Mouse (Mus musculus) neural tube, embryonic 14.5 days (tissue): ENCODE measurements around the gene Fbxl16. TPM values are rescaled to one million over a fixed set of nuclear protein-coding genes. Genes with fewer than 3 reads are reported as not detected.

Experiments used
- ATAC-seq: fragments of 200-750 bp; cut with Nextera tagmentation; 2 replicates; pipeline ENCODE4 v1.8.0; 2017; ENCODE audit warnings: low read depth, mild to moderate bottlenecking, moderate TSS enrichment, moderate library complexity
- H3K27ac ChIP-seq: fragments of 300-500 bp; sonication (generic); 2 replicates; pipeline ENCODE4 v1.5.1; 2014; ENCODE audit warnings: low read depth, mild to moderate bottlenecking, control low read depth, low read length, moderate library complexity, mixed read lengths
- H3K27me3 ChIP-seq: fragments of 300-500 bp; sonication (generic); 2 replicates; pipeline ENCODE4 v1.6.1; 2014; ENCODE audit warnings: low read length; ENCODE audit not compliant: control insufficient read depth, insufficient read depth
- H3K36me3 ChIP-seq: fragments of 300-500 bp; sonication (generic); 2 replicates; pipeline ENCODE4 v1.6.1; 2014; ENCODE audit warnings: low read length, mixed read lengths; ENCODE audit not compliant: control insufficient read depth, insufficient read depth
- H3K4me1 ChIP-seq: fragments of 300-500 bp; sonication (generic); 2 replicates; pipeline ENCODE4 v1.6.1; 2014; ENCODE audit warnings: low read length; ENCODE audit not compliant: control insufficient read depth, insufficient read depth
- H3K4me2 ChIP-seq: fragments of 300-500 bp; sonication (generic); 2 replicates; pipeline ENCODE4 v1.6.1; 2014; ENCODE audit warnings: mild to moderate bottlenecking, low read depth, low read length, control low read depth
- H3K4me3 ChIP-seq: fragments of 300-500 bp; sonication (generic); 2 replicates; pipeline ENCODE4 v1.5.1; 2014; ENCODE audit warnings: low read depth, low read length, control low read depth, mixed read lengths
- H3K9ac ChIP-seq: fragments of 300-500 bp; sonication (generic); replicated peaks from 2 replicates; pipeline ENCODE4 v1.6.1; 2014; ENCODE audit warnings: low read depth, mild to moderate bottlenecking, control low read depth, low read length, mixed read lengths
- H3K9me3 ChIP-seq: fragments of 300-500 bp; sonication (generic); 2 replicates; pipeline ENCODE4 v1.6.1; 2016; ENCODE audit warnings: low read length; ENCODE audit not compliant: control insufficient read depth
- WGBS: fragments of 180-500 bp; shearing (Covaris S2); extraction: QIAGEN DNeasy Blood & Tissue Kit; methylation state at CpG from one replicate; pipeline ENCODE4 v1.1.7; 2014; 5-methylcytosine and 5-hydroxymethylcytosine counted together
- polyA plus RNA-seq: library from polyadenylated mRNA; unstranded; fragments of >200 nt; fragmentation: Nextera tagmentation; extraction: Ambion mirVana; gene quantifications from 2 replicates; pipeline ENCODE4 v1.2.1, GENCODE M21; 2014

Gene Fbxl16
- polyA plus RNA-seq, 1 experiment from 2014 or later, result 39.4 TPM

DNA sequence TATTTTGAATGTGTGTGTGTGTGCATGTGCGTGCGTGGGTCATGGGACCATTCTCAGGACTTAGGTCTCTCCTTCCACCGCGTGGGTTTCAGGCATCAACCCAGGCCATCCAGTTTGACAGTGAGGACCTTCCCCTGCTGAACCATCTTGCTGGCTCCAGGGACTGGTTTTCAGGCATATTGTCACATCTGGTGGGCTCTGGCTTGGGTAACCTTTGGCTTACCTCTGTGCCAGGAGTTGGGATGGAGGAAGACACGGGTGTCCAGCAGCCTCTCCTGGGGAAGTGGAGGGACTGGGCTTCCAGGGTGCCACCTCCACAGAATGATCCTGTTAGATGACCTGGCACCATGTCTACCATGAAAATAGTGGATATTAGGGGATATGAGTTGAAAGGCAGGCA, 30.9 kb upstream of the Fbxl16 start:
- H3K9me3 ChIP-seq, result no peaks in the 10 kb centered on the region
- H3K36me3 ChIP-seq, result peaks cover 18% of the 10 kb centered on the region
- WGBS, result 95% methylated on average over 5 of the region's 5 CpGs
- H3K27me3 ChIP-seq, result no peaks in the 10 kb centered on the region
- no peak for ATAC-seq
- no peak overlapping the region for H3K27ac ChIP-seq
- H3K9ac ChIP-seq, result no peak overlapping the region
- peaks cover 5% of the 10 kb centered on the region; the same call in 1 of the 2 replicates for H3K4me1 ChIP-seq
- no peak overlapping the region for H3K4me3 ChIP-seq
- no peak overlapping the region for H3K4me2 ChIP-seq

DNA sequence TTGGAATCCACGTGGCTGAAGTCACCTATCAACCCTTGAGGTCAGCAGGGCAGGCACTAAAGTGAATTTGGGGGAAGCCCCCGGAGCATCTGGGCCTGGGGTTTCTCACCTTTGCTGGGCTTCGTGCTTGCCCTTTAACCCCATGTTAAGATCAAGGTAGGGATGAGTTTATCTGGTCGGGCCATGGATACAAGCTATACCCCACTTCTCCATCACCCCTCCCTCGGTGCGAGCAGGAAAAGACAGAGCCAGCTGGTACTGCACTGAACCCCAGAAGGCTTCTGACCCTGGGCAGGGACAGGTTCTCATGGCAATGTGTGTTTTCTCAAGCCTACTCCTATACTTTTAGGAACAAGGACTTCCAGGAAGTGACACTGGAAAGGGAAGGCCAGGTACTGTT, 27.5 kb upstream of the Fbxl16 start:
- Histone ChIP-seq H3K9me3 (no peaks in the 10 kb centered on the region), H3K27me3 (no peaks in the 10 kb centered on the region), H3K27ac (no peak overlapping the region), H3K9ac (no peak overlapping the region), H3K4me1 (peaks cover 14% of the 10 kb centered on the region), H3K4me3 (no peak overlapping the region), H3K4me2 (no peak overlapping the region), H3K36me3 (peaks cover 20% of the 10 kb centered on the region)
- no peak for ATAC-seq
- WGBS, result 86% methylated on average over 6 of the region's 6 CpGs

DNA sequence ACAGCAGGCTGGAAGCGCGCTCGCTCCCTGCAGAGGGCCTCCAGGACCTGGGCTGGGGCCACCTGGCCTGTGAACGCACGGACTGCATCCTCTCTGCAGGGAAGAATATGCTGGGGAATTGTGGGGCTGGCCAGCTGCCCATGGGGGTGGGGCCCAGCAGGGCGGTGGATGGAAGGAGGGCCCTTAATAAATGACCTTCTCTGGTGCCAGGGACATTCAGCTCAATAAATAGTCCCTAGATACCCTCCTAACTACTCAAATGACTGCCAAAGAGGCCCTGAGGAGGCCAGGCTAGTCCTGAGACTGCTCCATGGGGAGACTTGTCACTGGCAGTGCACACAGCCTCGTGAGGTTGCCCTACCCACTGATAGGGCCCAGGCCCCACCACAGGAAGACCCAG, 25.8 kb upstream of the Fbxl16 start:
- peaks cover 20% of the 10 kb centered on the region for H3K36me3 ChIP-seq
- H3K4me3 ChIP-seq, result no peak overlapping the region
- ATAC-seq, result no peak
- no peaks in the 10 kb centered on the region for H3K27me3 ChIP-seq
- H3K27ac ChIP-seq, result no peak overlapping the region
- H3K9ac ChIP-seq, result no peak overlapping the region
- H3K9me3 ChIP-seq, result no peaks in the 10 kb centered on the region
- WGBS, result 63% methylated on average over 7 of the region's 7 CpGs
- no peak overlapping the region for H3K4me2 ChIP-seq
- H3K4me1 ChIP-seq, result peaks cover 14% of the 10 kb centered on the region

DNA sequence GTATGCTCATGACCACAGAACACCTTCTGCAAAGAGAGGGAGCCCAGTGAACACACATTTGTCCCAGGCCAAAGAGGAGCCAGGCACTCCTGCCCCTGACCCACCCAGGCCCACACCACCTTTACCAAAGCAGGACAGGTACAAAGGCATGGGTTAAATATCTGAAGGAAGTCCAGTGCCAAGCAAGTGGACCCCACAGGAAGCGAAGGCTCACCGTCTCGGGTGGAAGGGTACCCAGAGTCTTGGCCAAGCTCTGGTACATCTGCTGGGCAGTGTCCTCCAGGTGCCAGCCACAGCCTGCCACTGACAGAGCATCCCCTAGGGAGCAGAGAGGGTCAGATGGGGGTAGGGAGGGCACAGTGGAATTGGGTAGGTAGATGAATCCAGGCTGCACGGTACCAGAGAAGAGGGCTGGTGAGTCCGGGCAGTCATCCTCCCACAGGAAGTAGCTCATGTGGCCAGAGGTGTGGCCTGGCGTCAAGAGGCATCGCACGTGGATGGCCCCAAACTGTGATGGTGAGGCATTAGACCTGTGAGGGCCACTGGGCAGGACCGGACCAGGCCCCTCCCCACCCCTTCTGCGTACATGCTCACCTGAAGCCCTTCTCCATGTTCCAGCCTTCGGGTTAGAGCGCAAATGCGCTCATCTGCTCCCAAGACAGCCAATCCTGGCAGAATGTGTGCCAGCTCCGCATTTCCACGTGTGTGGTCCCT, 24.9 kb upstream of the Fbxl16 start:
- Histone ChIP-seq H3K9me3 (no peaks in the 10 kb centered on the region), H3K36me3 (peaks cover 20% of the 10 kb centered on the region), H3K4me1 (peaks cover 14% of the 10 kb centered on the region), H3K9ac (peak overlapping the region; percentile 78), H3K4me3 (peak overlapping the region; percentile 77), H3K27me3 (no peaks in the 10 kb centered on the region), H3K27ac (no peak overlapping the region), H3K4me2 (peak overlapping the region; percentile 88)
- WGBS, result 83% methylated on average over 15 of the region's 15 CpGs
- no peak for ATAC-seq

DNA sequence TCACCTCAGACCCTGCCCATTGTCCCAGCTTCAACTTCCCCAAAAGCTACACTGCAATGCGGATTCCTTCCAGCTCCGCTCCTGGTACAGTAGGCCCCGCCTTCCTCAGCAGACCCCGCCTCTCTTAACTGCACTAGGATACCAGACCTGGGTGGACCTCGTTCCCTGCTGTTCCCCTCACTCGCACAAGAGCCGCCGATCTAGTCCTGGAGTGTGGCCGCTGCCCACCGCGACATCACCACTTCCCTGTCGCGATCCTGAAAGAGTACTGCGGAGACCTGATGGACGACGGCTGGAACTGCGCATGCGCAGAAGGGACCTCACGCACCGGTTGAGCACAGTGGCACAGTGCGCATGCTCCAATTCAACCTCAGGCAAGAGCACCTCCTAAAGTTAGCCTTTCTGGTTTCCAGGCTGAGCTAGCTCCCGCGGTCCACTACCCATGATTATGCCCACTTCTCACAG, 23.6 kb upstream of the Fbxl16 start, which contains the start of gene Haghl:
Haghl (minus strand) TSS at position 393 of the 465 bp plus-strand sequence.
- peak within 1 kb of the TSS; percentile 78 for H3K9ac ChIP-seq
- under 1% methylated on average over 23 of the region's 23 CpGs for WGBS
- peak within 1 kb of the TSS; percentile 77 for H3K4me3 ChIP-seq
- H3K9me3 ChIP-seq, result no peaks in the 10 kb centered on the region
- H3K27me3 ChIP-seq, result no peaks in the 10 kb centered on the region
- peak; percentile 81 for ATAC-seq
- peak within 1 kb of the TSS; percentile 88 for H3K4me2 ChIP-seq
- H3K27ac ChIP-seq, result peak within 1 kb of the TSS; percentile 85
- peaks cover 20% of the 10 kb centered on the region for H3K36me3 ChIP-seq
- peaks cover 14% of the 10 kb centered on the region for H3K4me1 ChIP-seq

DNA sequence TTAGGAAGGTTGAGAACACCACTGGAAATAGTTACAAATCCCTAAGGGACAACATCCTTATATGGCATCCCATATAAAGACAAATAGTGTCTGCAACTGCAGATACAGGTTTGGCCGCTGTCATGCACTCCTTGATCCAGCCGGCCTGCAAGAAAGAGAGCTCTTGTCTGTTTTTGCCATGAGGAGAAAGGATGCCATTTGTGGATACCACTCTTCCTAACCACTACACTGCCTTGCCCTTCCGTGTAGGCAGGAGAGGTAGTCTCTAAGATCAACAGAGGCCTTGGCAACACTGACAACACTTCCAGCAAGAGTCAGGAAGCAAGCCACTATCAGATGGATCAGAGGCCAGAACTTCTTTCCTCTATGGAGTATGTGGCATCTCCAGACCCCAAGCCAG, 22.6 kb upstream of the Fbxl16 start, which contains the start of gene Ccdc78:
Ccdc78 (plus strand) TSS at position 301 of the 400 bp plus-strand sequence.
- Histone ChIP-seq H3K4me3 (peak within 1 kb of the TSS; percentile 77), H3K27me3 (no peaks in the 10 kb centered on the region), H3K9me3 (no peaks in the 10 kb centered on the region), H3K4me1 (peaks cover 23% of the 10 kb centered on the region), H3K27ac (peak within 1 kb of the TSS; percentile 85), H3K36me3 (peaks cover 16% of the 10 kb centered on the region), H3K4me2 (peak within 1 kb of the TSS; percentile 88), H3K9ac (peak within 1 kb of the TSS; percentile 78)
- whole genome bisulfite sequencing, result 84% methylated on average over 3 of the region's 3 CpGs
- ATAC-seq, result no peak

DNA sequence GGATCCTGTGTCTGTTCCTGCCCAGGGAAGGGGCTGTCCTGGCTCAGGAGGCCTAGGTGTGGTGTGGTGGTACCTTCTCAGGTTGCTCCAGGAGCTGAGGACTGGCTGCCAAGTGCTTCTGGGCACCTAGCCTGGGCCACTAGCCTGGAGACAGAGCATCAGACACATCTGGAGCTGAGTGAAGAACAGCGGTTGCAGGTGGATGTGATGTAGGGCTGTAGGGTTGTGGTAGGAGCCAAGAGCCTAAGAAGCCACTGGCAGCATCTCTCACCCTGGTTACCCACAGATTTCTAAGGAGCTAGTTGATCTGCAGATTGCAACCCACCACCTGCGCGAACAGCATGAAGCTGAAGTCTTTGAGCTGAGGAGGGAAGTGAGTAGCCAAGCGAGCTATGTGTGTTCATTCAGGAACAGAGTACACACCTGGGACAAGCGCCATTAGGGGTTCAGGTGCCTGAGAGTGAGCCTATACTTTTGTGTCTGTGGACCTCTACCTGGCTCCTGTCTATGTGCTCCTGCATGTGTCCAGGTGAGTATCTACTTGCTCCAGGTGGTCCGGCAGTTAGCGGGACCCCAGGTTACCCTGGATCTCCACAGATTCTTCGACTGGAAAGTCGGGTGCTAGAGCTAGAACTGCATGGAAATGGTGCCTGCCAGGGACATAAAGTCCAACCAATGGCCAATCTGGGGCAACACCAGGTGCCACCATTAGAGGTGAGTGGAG, 21.9 kb upstream of the Fbxl16 start:
- Histone ChIP-seq H3K4me2 (no peak overlapping the region), H3K9ac (no peak overlapping the region), H3K27ac (no peak overlapping the region), H3K27me3 (no peaks in the 10 kb centered on the region), H3K4me1 (peaks cover 26% of the 10 kb centered on the region), H3K36me3 (peaks cover 11% of the 10 kb centered on the region), H3K4me3 (no peak overlapping the region), H3K9me3 (no peaks in the 10 kb centered on the region)
- 95% methylated on average over 9 of the region's 9 CpGs for WGBS
- ATAC-seq, result no peak

DNA sequence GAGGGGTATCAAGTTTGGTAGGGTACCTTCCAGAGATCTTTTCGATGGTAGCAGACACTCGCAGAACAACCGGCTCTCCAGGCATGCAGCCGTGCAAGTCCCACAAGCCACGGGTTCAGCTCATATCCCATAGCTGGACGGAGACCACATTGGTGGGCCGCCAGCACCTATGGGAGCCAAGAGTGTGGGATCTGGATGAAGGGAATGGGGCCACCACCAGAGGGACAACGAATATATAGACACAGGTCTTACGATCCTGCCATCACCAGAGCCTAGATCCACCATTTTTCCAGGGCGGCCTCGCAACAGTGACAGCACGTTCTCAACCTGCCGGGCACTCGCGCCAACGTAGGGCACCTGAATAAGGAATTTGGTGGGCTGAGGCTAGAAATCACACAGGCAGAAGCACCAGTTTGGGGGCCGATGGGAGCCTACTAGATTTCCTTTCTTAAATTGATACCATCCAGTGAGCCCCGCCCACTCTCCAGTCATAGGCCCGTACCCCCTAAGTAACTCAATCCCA, 17.5 kb upstream of the Fbxl16 start:
- peaks cover 28% of the 10 kb centered on the region for H3K4me1 ChIP-seq
- H3K4me3 ChIP-seq, result peak overlapping the region; percentile 75
- H3K9ac ChIP-seq, result peak overlapping the region; percentile 78
- H3K27me3 ChIP-seq, result no peaks in the 10 kb centered on the region
- peak; percentile 0; the same call in 1 of the 2 replicates for ATAC-seq
- peak overlapping the region; percentile 91 for H3K27ac ChIP-seq
- H3K36me3 ChIP-seq, result no peaks in the 10 kb centered on the region; the same call in 1 of the 2 replicates
- 27% methylated on average over 19 of the region's 19 CpGs for WGBS
- H3K4me2 ChIP-seq, result peak overlapping the region; percentile 77
- no peaks in the 10 kb centered on the region for H3K9me3 ChIP-seq
